11 mouse cellular contexts compared by ENCODE assay signal in the genomic region with DNA sequence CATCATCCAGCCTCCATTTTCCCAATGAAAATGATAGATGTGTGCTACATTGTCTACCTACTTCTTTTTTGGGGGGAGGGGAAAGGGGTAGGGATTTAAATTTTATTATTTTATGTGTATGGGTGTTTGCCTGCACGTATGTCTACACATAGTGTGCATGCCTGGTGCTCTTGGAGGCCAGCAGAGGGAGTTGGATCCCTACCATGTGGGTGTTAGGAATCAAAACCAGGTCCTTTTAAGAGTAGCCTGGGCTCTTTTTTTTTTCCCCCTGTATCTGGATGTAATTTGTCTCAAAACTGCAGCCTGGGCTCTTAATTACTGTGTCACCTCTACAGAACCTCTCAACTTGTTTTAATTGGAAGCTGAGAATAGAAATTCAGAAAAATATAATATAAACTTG.
DNase-seq lines count a peak whose midpoint lies in the region; ATAC-seq and TF ChIP-seq lines count a peak whose summit lies in the region.
"Had no signal": no experiment of that assay in that cellular context is flagged by ENCODE, and none has a peak within 500 bp of the region (broad histone marks: within the 10 kb centered on the region; RNA-seq: fewer than 3 reads in every experiment).

No protein-coding gene starts in this region.

- H3K4me1 ChIP-seq in midbrain, embryonic 14.5 days (ENCODE audit: control insufficient read depth, insufficient read depth, low read length): no peaks in the 10 kb centered on the region
- 0 out of 2 replicates have a peak, but pooled peaks cover 4% of the 10 kb centered on the region for H3K4me1 ChIP-seq in midbrain, embryonic 13.5 days (replicated peaks)
- H3K4me1 ChIP-seq in cortical plate, adult 2 months (ENCODE audit: control insufficient read depth, insufficient read depth, low read length): no peaks in the 10 kb centered on the region; the same call in 1 of the 2 replicates
- no peaks in the 10 kb centered on the region for H3K4me1 ChIP-seq in forebrain, embryonic 15.5 days
- H3K4me1 ChIP-seq: forebrain, embryonic 10.5 days; midbrain, embryonic 12.5 days had no signal

- H3K4me3 ChIP-seq in gastrocnemius, adult 2 months: no peak overlapping the region
- no peak overlapping the region for H3K4me3 ChIP-seq in midbrain, embryonic 14.5 days (replicated peaks; ENCODE audit: low read depth, low read length)
- no peak overlapping the region for H3K4me3 ChIP-seq in midbrain, embryonic 13.5 days (replicated peaks)
- H3K4me3 ChIP-seq in cortical plate, adult 2 months (ENCODE audit: insufficient read depth, low read length): no peak overlapping the region
- no peak overlapping the region for H3K4me3 ChIP-seq in forebrain, embryonic 15.5 days
- H3K4me3 ChIP-seq: forebrain, embryonic 10.5 days; midbrain, embryonic 12.5 days had no signal

- H3K27ac ChIP-seq in gastrocnemius, adult 2 months: no peak overlapping the region
- no peak overlapping the region for H3K27ac ChIP-seq in midbrain, embryonic 14.5 days (replicated peaks; ENCODE audit: low read depth, low read length)
- H3K27ac ChIP-seq in midbrain, embryonic 13.5 days: no peak overlapping the region
- H3K27ac ChIP-seq in cortical plate, adult 2 months (ENCODE audit: insufficient read depth, low read length): no peak overlapping the region
- no peak overlapping the region for H3K27ac ChIP-seq in forebrain, embryonic 15.5 days (replicated peaks)
- H3K27ac ChIP-seq: forebrain, embryonic 10.5 days; midbrain, embryonic 12.5 days had no signal

- 0 out of 2 replicates have a peak, but pooled peaks cover 4% of the 10 kb centered on the region for H3K36me3 ChIP-seq in midbrain, embryonic 14.5 days (ENCODE audit: control insufficient read depth, insufficient read depth, low read length)
- H3K36me3 ChIP-seq in midbrain, embryonic 13.5 days: no peaks in the 10 kb centered on the region
- peaks cover 4% of the 10 kb centered on the region; the same call in 1 of the 2 replicates for H3K36me3 ChIP-seq in forebrain, embryonic 15.5 days

- no peaks in the 10 kb centered on the region for H3K9me3 ChIP-seq in midbrain, embryonic 14.5 days (ENCODE audit: control insufficient read depth, low read length)
- no peaks in the 10 kb centered on the region for H3K9me3 ChIP-seq in midbrain, embryonic 13.5 days
- no peaks in the 10 kb centered on the region for H3K9me3 ChIP-seq in forebrain, embryonic 15.5 days
- H3K9me3 ChIP-seq: forebrain, embryonic 10.5 days; midbrain, embryonic 12.5 days had no signal

- H3K27me3 ChIP-seq in midbrain, embryonic 14.5 days (ENCODE audit: control insufficient read depth, insufficient read depth, low read length): no peaks in the 10 kb centered on the region
- no peaks in the 10 kb centered on the region for H3K27me3 ChIP-seq in midbrain, embryonic 13.5 days
- H3K27me3 ChIP-seq in forebrain, embryonic 15.5 days: no peaks in the 10 kb centered on the region
- H3K27me3 ChIP-seq: midbrain, embryonic 12.5 days had no signal

- TF ChIP-seq CTCF in gastrocnemius, adult 2 months (IDR thresholded peaks at IDR 0.05): peak; percentile 65
- 0 out of 2 replicates have a peak, but pooled peaks have one; percentile 25 for TF ChIP-seq CTCF in cortical plate, adult 2 months (IDR thresholded peaks at IDR 0.05; ENCODE audit: extremely low read depth, insufficient read depth, low read length)

- H3K4me2 ChIP-seq in midbrain, embryonic 14.5 days (ENCODE audit: low read length): no peak overlapping the region
- no peak overlapping the region for H3K4me2 ChIP-seq in midbrain, embryonic 13.5 days (replicated peaks)
- no peak overlapping the region for H3K4me2 ChIP-seq in forebrain, embryonic 15.5 days (replicated peaks)
- H3K4me2 ChIP-seq: midbrain, embryonic 12.5 days had no signal

- WGBS in midbrain, embryonic 14.5 days: 79% methylated on average over 1 of the region's 1 CpGs
- WGBS in midbrain, embryonic 13.5 days: 86% methylated on average over 1 of the region's 1 CpGs
- WGBS in forebrain, embryonic 15.5 days: 86% methylated on average over 1 of the region's 1 CpGs

- intact Hi-C loops in gastrocnemius, adult 2 months (cut with DNase I): loop anchor here (5.0 kb wide), 1 partner anchor 63 kb away; no protein-coding TSS in a partner anchor

- DNase-seq in gastrocnemius, adult 2 months: peak; percentile 36
- no peak for DNase-seq in gastrocnemius, postnatal 4 days (ENCODE audit: low spot score in 2 of 2)
- DNase-seq in midbrain, embryonic 14.5 days: peak; percentile 17
- peak; percentile 33 for DNase-seq in thymus, postnatal 14 days
- DNase-seq in gastrocnemius, adult 8-10 months (ENCODE audit: low spot score in 2 of 2): no peak
- DNase-seq: spleen, adult 18-20 months had no signal

- no peak for ATAC-seq in midbrain, embryonic 14.5 days (ENCODE audit: low FRiP score, low TSS enrichment)
- ATAC-seq in midbrain, embryonic 13.5 days: no peak
- no peak for ATAC-seq in forebrain, embryonic 15.5 days (replicated peaks)

- no peak for TF ChIP-seq POLR2A in cortical plate, adult 2 months (IDR thresholded peaks at IDR 0.05; ENCODE audit: extremely low read depth, insufficient read depth, low read length)

- H3K9ac ChIP-seq in midbrain, embryonic 14.5 days (replicated peaks; ENCODE audit: low read length): no peak overlapping the region
- no peak overlapping the region for H3K9ac ChIP-seq in midbrain, embryonic 13.5 days (replicated peaks)
- no peak overlapping the region for H3K9ac ChIP-seq in forebrain, embryonic 15.5 days (replicated peaks)
- H3K9ac ChIP-seq: midbrain, embryonic 12.5 days had no signal

Comparison
In these comparisons a context has a peak if more than half of its experiments do, and no peak if none do; other contexts are left out.
1. DNase-seq: peak in gastrocnemius, adult 2 months (single experiment), midbrain, embryonic 14.5 days (single experiment) and thymus, postnatal 14 days (single experiment); none in gastrocnemius, postnatal 4 days (0 of 2) and gastrocnemius, adult 8-10 months (0 of 2).